Comparison of ENCODE assay signal across 8 mouse cellular contexts in genomic region chr1:169934005-169934725, GRCm38 (mm10). TPM values are rescaled to one million over a fixed set of nuclear protein-coding genes. Genes with fewer than 3 reads are reported as not detected.
A peak's percentile ranks its signal among the peaks of the same experiment; 100 is the strongest.
DNase-seq lines count a peak whose midpoint lies in the region; ATAC-seq and TF ChIP-seq lines count a peak whose summit lies in the region.

No protein-coding gene starts in this region.

- H3K9me3 ChIP-seq in heart, embryonic 14.5 days (ENCODE audit: control insufficient read depth, low read length): no peaks in the 10 kb centered on the region
- H3K9me3 ChIP-seq in lung, postnatal 0 days (ENCODE audit: low read length): no peaks in the 10 kb centered on the region

- no peak for TF ChIP-seq EP300 in lung, postnatal 0 days (IDR thresholded peaks at IDR 0.05)

- peak; percentile 32 to 44 for DNase-seq in adrenal gland, adult 18-20 months (ENCODE audit: low spot score in 2 of 2)
- no peak for DNase-seq in adrenal gland, adult 8-10 months
- peak; percentile 5 for DNase-seq in WW6 (ENCODE audit: low read depth, low spot score)
- peak; percentile 80 for DNase-seq in embryo, embryonic 11 days
- DNase-seq in kidney, postnatal 14 days: peak; percentile 52
- DNase-seq in lung, postnatal 0 days (ENCODE audit: low spot score): peak; percentile 76
- DNase-seq in right cerebral cortex, postnatal 10 days (ENCODE audit: low spot score in 2 of 2): peak; percentile 69 to 72

- H3K4me3 ChIP-seq in heart, embryonic 14.5 days (ENCODE audit: control insufficient read depth in 1 of 2, insufficient read depth in 1 of 2, low read depth in 1 of 2, low read length in 2 of 2): peak overlapping the region; percentile 6 to 16; a peak in 2 of 4 replicates
- H3K4me3 ChIP-seq in lung, postnatal 0 days (ENCODE audit: low read depth, low read length): peak overlapping the region; percentile 21; the same call in 1 of the 2 replicates

- H3K4me2 ChIP-seq in heart, embryonic 14.5 days (ENCODE audit: low read length): peak overlapping the region; percentile 50
- peak overlapping the region; percentile 39 for H3K4me2 ChIP-seq in lung, postnatal 0 days (replicated peaks; ENCODE audit: low read depth, low read length)

- WGBS in heart, embryonic 14.5 days: 43% methylated on average over 16 of the region's 16 CpGs
- 35% methylated on average over 16 of the region's 16 CpGs for WGBS in lung, postnatal 0 days

- ATAC-seq in heart, embryonic 14.5 days (ENCODE audit: insufficient number of reproducible peaks, insufficient read depth, low FRiP score, low read depth): no peak
- peak; percentile 41 for ATAC-seq in lung, postnatal 0 days

- no peaks in the 10 kb centered on the region for H3K36me3 ChIP-seq in heart, embryonic 14.5 days (ENCODE audit: control insufficient read depth, insufficient read depth, low read length)
- H3K36me3 ChIP-seq in lung, postnatal 0 days (ENCODE audit: insufficient read depth, low read length): no peaks in the 10 kb centered on the region

- peak; percentile 73 for TF ChIP-seq CTCF in lung, postnatal 0 days (IDR thresholded peaks at IDR 0.05)

- H3K4me1 ChIP-seq in heart, embryonic 14.5 days (ENCODE audit: control insufficient read depth in 2 of 2, insufficient read depth in 2 of 2, low read length in 2 of 2): peaks cover 0 to 4% of the 10 kb centered on the region in 2 experiments; a peak in 2 of 4 replicates
- no peaks in the 10 kb centered on the region for H3K4me1 ChIP-seq in lung, postnatal 0 days (ENCODE audit: insufficient read depth, low read depth, low read length)

- H3K9ac ChIP-seq in heart, embryonic 14.5 days (ENCODE audit: low read length): 0 out of 2 replicates have a peak overlapping the region, but pooled peaks have one; percentile 10
- no peak overlapping the region for H3K9ac ChIP-seq in lung, postnatal 0 days (replicated peaks; ENCODE audit: low read depth)

- no peaks in the 10 kb centered on the region for H3K27me3 ChIP-seq in heart, embryonic 14.5 days (ENCODE audit: control insufficient read depth, insufficient read depth, low read length)
- H3K27me3 ChIP-seq in lung, postnatal 0 days (replicated peaks; ENCODE audit: insufficient read depth, low read length): no peaks in the 10 kb centered on the region

- no peak overlapping the region; a peak in 1 of 4 replicates for H3K27ac ChIP-seq in heart, embryonic 14.5 days (replicated peaks in 1 of 2; ENCODE audit: control insufficient read depth in 1 of 2, insufficient read depth in 1 of 2, low read depth in 2 of 2, low read length in 2 of 2)
- no peak overlapping the region for H3K27ac ChIP-seq in lung, postnatal 0 days (ENCODE audit: low read length)

RNA-seq across cellular contexts. Expression of gene Ccdc190, which starts 5.7 kb away (rescaled TPM):
- total RNA-seq in adrenal gland, adult 18-20 months (2021): under 1 TPM; 0.23 to 0.29 TPM
- total RNA-seq in adrenal gland, adult 8-10 months (2022): 1 to 10 TPM in 1 of 4 experiments, under 1 TPM in 2, not detected in 1; 0.23 to 1.0 (median 0.24) TPM
- not detected in 2 replicates for polyA plus RNA-seq in heart, embryonic 14.5 days (2014; fragmentation: Nextera tagmentation; extraction: Ambion mirVana)
- 0.25 TPM in 1 of 2 replicates, not detected in the other for polyA plus RNA-seq in lung, postnatal 0 days (2015; fragmentation: Nextera tagmentation; extraction: Ambion mirVana)

RNA-seq across cellular contexts. Expression of gene Hsd17b7, which starts 34.9 kb away (rescaled TPM):
- total RNA-seq in adrenal gland, adult 18-20 months (2021): 10 to 100 TPM; 16.6 to 95.1 TPM
- total RNA-seq in adrenal gland, adult 8-10 months (2022): 10 to 100 TPM in 3 of 4 experiments, 1 to 10 TPM in 1; 9.0 to 66.5 (median 39.1) TPM
- polyA plus RNA-seq in heart, embryonic 14.5 days (2014; fragmentation: Nextera tagmentation; extraction: Ambion mirVana): 24.0 and 25.8 TPM in 2 replicates
- 11.8 and 14.5 TPM in 2 replicates for polyA plus RNA-seq in lung, postnatal 0 days (2015; fragmentation: Nextera tagmentation; extraction: Ambion mirVana)
